Mouse (Mus musculus) lung, adult 2 months (tissue): ENCODE data around the gene Mdk.

Experiments used
- CTCF ChIP-seq: fragments of 200-500 bp; IDR thresholded peaks from 2 replicates; pipeline ENCODE4 v1.5.1; 2011; ENCODE audit warnings: mild to moderate bottlenecking, low read length, control low read depth; ENCODE audit not compliant: insufficient read depth
- POLR2A ChIP-seq: fragments of 200-500 bp; IDR thresholded peaks from 2 replicates; pipeline ENCODE4 v1.6.1; 2011; ENCODE audit warnings: low read depth, mild to moderate bottlenecking, control low read depth, low read length, borderline replicate concordance; ENCODE audit errors: extremely low read depth

- TF ChIP-seq CTCF (no peak), POLR2A (no peak)
Measured at GRCm38 (mm10) chr2:91964610-91965204, 32.6 kb upstream of the Mdk start.
